Mouse (Mus musculus): ENCODE measurements at regions not wholly inside any gene's neighbourhood (a gene's known extent, or its start where the extent isn't known, plus 50 kb on each side); places are given as distances from the start of the nearest gene placed in this dataset.

- no peak for DNase-seq (ENCODE audit: low read depth)
These were observed 293.5 kb upstream of the Tom1l1 start for GRCm38 (mm10) chr11:90981626-90982025.

- no peak for DNase-seq (ENCODE audit: low read depth)
These were observed 290.1 kb upstream of the Tom1l1 start for GRCm38 (mm10) chr11:90978234-90978633.

GRCm38 (mm10) chr11:90941076-90941475 lies 252.9 kb upstream of the Tom1l1 start:
- DNase-seq (ENCODE audit: low read depth), result no peak

- DNase-seq (ENCODE audit: low read depth), result no peak
These were observed 237.6 kb upstream of the Tom1l1 start for GRCm38 (mm10) chr11:90925738-90926137.

GRCm38 (mm10) chr11:90917782-90918181 lies 229.6 kb upstream of the Tom1l1 start:
- DNase-seq (ENCODE audit: low read depth), result no peak

GRCm38 (mm10) chr11:90894236-90894635 lies 206.1 kb upstream of the Tom1l1 start:
- no peak for DNase-seq (ENCODE audit: low read depth)

- no peak for DNase-seq (ENCODE audit: low read depth)
These were observed 185.0 kb upstream of the Tom1l1 start for GRCm38 (mm10) chr11:90873122-90873521.

GRCm38 (mm10) chr11:90871686-90872085 lies 183.5 kb upstream of the Tom1l1 start:
- no peak for DNase-seq (ENCODE audit: low read depth)

- DNase-seq (ENCODE audit: low read depth), result no peak
These were observed 176.0 kb upstream of the Tom1l1 start for GRCm38 (mm10) chr11:90863981-90864760.

GRCm38 (mm10) chr11:90855731-90856130 lies 167.6 kb upstream of the Tom1l1 start:
- no peak for DNase-seq (ENCODE audit: low read depth)

GRCm38 (mm10) chr11:90855324-90855723 lies 167.2 kb upstream of the Tom1l1 start:
- no peak for DNase-seq (ENCODE audit: low read depth)

- no peak for DNase-seq (ENCODE audit: low read depth)
These were observed 163.1 kb upstream of the Tom1l1 start for GRCm38 (mm10) chr11:90851221-90851620.

- no peak for DNase-seq (ENCODE audit: low read depth)
These were observed 156.8 kb upstream of the Tom1l1 start for GRCm38 (mm10) chr11:90844925-90845319.

- no peak for DNase-seq (ENCODE audit: low read depth)
These were observed 156.2 kb upstream of the Tom1l1 start for GRCm38 (mm10) chr11:90844266-90844924.

GRCm38 (mm10) chr11:90838161-90838560 lies 150.0 kb upstream of the Tom1l1 start:
- DNase-seq (ENCODE audit: low read depth), result no peak

GRCm38 (mm10) chr11:90824761-90825160 lies 136.6 kb upstream of the Tom1l1 start:
- no peak for DNase-seq (ENCODE audit: low read depth)

- no peak for DNase-seq (ENCODE audit: low read depth)
These were observed 128.6 kb upstream of the Tom1l1 start for GRCm38 (mm10) chr11:90816727-90817126.

- DNase-seq (ENCODE audit: low read depth), result no peak
These were observed 126.3 kb upstream of the Tom1l1 start for GRCm38 (mm10) chr11:90814471-90814870.

- DNase-seq (ENCODE audit: low read depth), result no peak
These were observed 124.8 kb upstream of the Tom1l1 start for GRCm38 (mm10) chr11:90812971-90813370.

GRCm38 (mm10) chr11:90812530-90812929 lies 124.4 kb upstream of the Tom1l1 start:
- DNase-seq (ENCODE audit: low read depth), result no peak

- DNase-seq (ENCODE audit: low read depth), result no peak
These were observed 120.3 kb upstream of the Tom1l1 start for GRCm38 (mm10) chr11:90808443-90808842.

- DNase-seq (ENCODE audit: low read depth), result no peak
These were observed 119.2 kb upstream of the Tom1l1 start for GRCm38 (mm10) chr11:90807343-90807742.

- no peak for DNase-seq (ENCODE audit: low read depth)
These were observed 114.6 kb upstream of the Tom1l1 start for GRCm38 (mm10) chr11:90802569-90803363.
